Mouse (Mus musculus): ENCODE measurements at regions not wholly inside any gene's neighbourhood (a gene's known extent, or its start where the extent isn't known, plus 50 kb on each side); places are given as distances from the start of the nearest gene placed in this dataset.

GRCm38 (mm10) chr4:40049086-40049485 lies 93.8 kb upstream of the Aco1 start:
- H3K4me1 ChIP-seq (ENCODE audit: control insufficient read depth, insufficient read depth, low read length), result no peaks in the 10 kb centered on the region
- no peak for TF ChIP-seq CTCF (conservative IDR thresholded peaks at IDR 0.05; ENCODE audit: insufficient read depth, insufficient read length, low read depth, low read length)
- TF ChIP-seq POLR2A (IDR thresholded peaks at IDR 0.05; ENCODE audit: low read depth, low read length), result no peak
- no peaks in the 10 kb centered on the region for H3K36me3 ChIP-seq (ENCODE audit: control insufficient read depth, insufficient read depth, low read length)
- no peaks in the 10 kb centered on the region for H3K27me3 ChIP-seq (replicated peaks; ENCODE audit: control insufficient read depth, insufficient read depth, low read length)
- no peak for DNase-seq
- WGBS, result 68% methylated on average over 6 of the region's 6 CpGs
- no peak overlapping the region for H3K4me3 ChIP-seq (ENCODE audit: insufficient read depth, low read depth, low read length)
- H3K27ac ChIP-seq (ENCODE audit: insufficient read depth, low read depth, low read length), result no peak overlapping the region

GRCm38 (mm10) chr4:40051848-40052247 lies 91.0 kb upstream of the Aco1 start:
- Histone ChIP-seq H3K4me3 (ENCODE audit: insufficient read depth, low read depth, low read length) (no peak overlapping the region), H3K4me1 (ENCODE audit: control insufficient read depth, insufficient read depth, low read length) (no peaks in the 10 kb centered on the region), H3K27ac (ENCODE audit: insufficient read depth, low read depth, low read length) (no peak overlapping the region), H3K36me3 (ENCODE audit: control insufficient read depth, insufficient read depth, low read length) (no peaks in the 10 kb centered on the region), H3K27me3 (replicated peaks; ENCODE audit: control insufficient read depth, insufficient read depth, low read length) (no peaks in the 10 kb centered on the region)
- WGBS, result 45% methylated on average over 4 of the region's 4 CpGs
- no peak for DNase-seq
- TF ChIP-seq CTCF (conservative IDR thresholded peaks at IDR 0.05; ENCODE audit: insufficient read depth, insufficient read length, low read depth, low read length) (no peak), POLR2A (IDR thresholded peaks at IDR 0.05; ENCODE audit: low read depth, low read length) (no peak)

GRCm38 (mm10) chr4:40053391-40053790 lies 89.5 kb upstream of the Aco1 start:
- Histone ChIP-seq H3K4me3 (ENCODE audit: insufficient read depth, low read depth, low read length) (no peak overlapping the region), H3K36me3 (ENCODE audit: control insufficient read depth, insufficient read depth, low read length) (no peaks in the 10 kb centered on the region), H3K4me1 (ENCODE audit: control insufficient read depth, insufficient read depth, low read length) (no peaks in the 10 kb centered on the region), H3K27ac (ENCODE audit: insufficient read depth, low read depth, low read length) (no peak overlapping the region), H3K27me3 (replicated peaks; ENCODE audit: control insufficient read depth, insufficient read depth, low read length) (no peaks in the 10 kb centered on the region)
- 80% methylated on average over 2 of the region's 2 CpGs for WGBS
- DNase-seq, result no peak
- TF ChIP-seq CTCF (conservative IDR thresholded peaks at IDR 0.05; ENCODE audit: insufficient read depth, insufficient read length, low read depth, low read length) (no peak), POLR2A (IDR thresholded peaks at IDR 0.05; ENCODE audit: low read depth, low read length) (no peak)

- Histone ChIP-seq H3K4me1 (ENCODE audit: control insufficient read depth, insufficient read depth, low read length) (no peaks in the 10 kb centered on the region), H3K36me3 (ENCODE audit: control insufficient read depth, insufficient read depth, low read length) (no peaks in the 10 kb centered on the region), H3K27ac (ENCODE audit: insufficient read depth, low read depth, low read length) (no peak overlapping the region), H3K4me3 (ENCODE audit: insufficient read depth, low read depth, low read length) (no peak overlapping the region), H3K27me3 (replicated peaks; ENCODE audit: control insufficient read depth, insufficient read depth, low read length) (no peaks in the 10 kb centered on the region)
- WGBS, result 36% methylated on average over 3 of the region's 3 CpGs
- DNase-seq, result no peak
- TF ChIP-seq POLR2A (IDR thresholded peaks at IDR 0.05; ENCODE audit: low read depth, low read length) (no peak), CTCF (conservative IDR thresholded peaks at IDR 0.05; ENCODE audit: insufficient read depth, insufficient read length, low read depth, low read length) (no peak)
Measured at GRCm38 (mm10) chr4:40063751-40064456, 79.0 kb upstream of the Aco1 start.

GRCm38 (mm10) chr4:40064457-40064836 lies 78.4 kb upstream of the Aco1 start:
- no peaks in the 10 kb centered on the region for H3K4me1 ChIP-seq (ENCODE audit: control insufficient read depth, insufficient read depth, low read length)
- 28% methylated on average over 9 of the region's 9 CpGs for WGBS
- TF ChIP-seq CTCF (conservative IDR thresholded peaks at IDR 0.05; ENCODE audit: insufficient read depth, insufficient read length, low read depth, low read length) (no peak), POLR2A (IDR thresholded peaks at IDR 0.05; ENCODE audit: low read depth, low read length) (no peak)

GRCm38 (mm10) chr4:40070959-40071634 lies 71.8 kb upstream of the Aco1 start:
- Histone ChIP-seq H3K4me3 (ENCODE audit: insufficient read depth, low read depth, low read length) (no peak overlapping the region), H3K27me3 (replicated peaks; ENCODE audit: control insufficient read depth, insufficient read depth, low read length) (no peaks in the 10 kb centered on the region), H3K4me1 (ENCODE audit: control insufficient read depth, insufficient read depth, low read length) (no peaks in the 10 kb centered on the region), H3K27ac (ENCODE audit: insufficient read depth, low read depth, low read length) (no peak overlapping the region), H3K36me3 (ENCODE audit: control insufficient read depth, insufficient read depth, low read length) (no peaks in the 10 kb centered on the region)
- WGBS, result 49% methylated on average over 4 of the region's 4 CpGs
- DNase-seq, result no peak
- TF ChIP-seq POLR2A (IDR thresholded peaks at IDR 0.05; ENCODE audit: low read depth, low read length) (no peak), CTCF (conservative IDR thresholded peaks at IDR 0.05; ENCODE audit: insufficient read depth, insufficient read length, low read depth, low read length) (no peak)

More at GRCm38 (mm10) chr4:40064457-40064836, 78.4 kb upstream of the Aco1 start:
- Histone ChIP-seq H3K27me3 (replicated peaks; ENCODE audit: control insufficient read depth, insufficient read depth, low read length) (no peaks in the 10 kb centered on the region), H3K36me3 (ENCODE audit: control insufficient read depth, insufficient read depth, low read length) (no peaks in the 10 kb centered on the region), H3K27ac (ENCODE audit: insufficient read depth, low read depth, low read length) (no peak overlapping the region), H3K4me3 (ENCODE audit: insufficient read depth, low read depth, low read length) (no peak overlapping the region)
- DNase-seq, result no peak

GRCm38 (mm10) chr4:40081035-40081434 lies 61.8 kb upstream of the Aco1 start:
- no peaks in the 10 kb centered on the region for H3K36me3 ChIP-seq (ENCODE audit: control insufficient read depth, insufficient read depth, low read length)
- no peak for DNase-seq
- TF ChIP-seq CTCF (conservative IDR thresholded peaks at IDR 0.05; ENCODE audit: insufficient read depth, insufficient read length, low read depth, low read length) (no peak), POLR2A (IDR thresholded peaks at IDR 0.05; ENCODE audit: low read depth, low read length) (no peak)
- 38% methylated on average over 3 of the region's 3 CpGs for WGBS
- no peaks in the 10 kb centered on the region for H3K27me3 ChIP-seq (replicated peaks; ENCODE audit: control insufficient read depth, insufficient read depth, low read length)
- no peak overlapping the region for H3K27ac ChIP-seq (ENCODE audit: insufficient read depth, low read depth, low read length)
- H3K4me3 ChIP-seq (ENCODE audit: insufficient read depth, low read depth, low read length), result no peak overlapping the region
- H3K4me1 ChIP-seq (ENCODE audit: control insufficient read depth, insufficient read depth, low read length), result no peaks in the 10 kb centered on the region
